Mouse (Mus musculus) CH12.LX (cell line): Measurements from ENCODE around the gene C2cd4b. TPM values are rescaled to one million over a fixed set of nuclear protein-coding genes. Genes with fewer than 3 reads are reported as not detected.

Experiments used
- DNase-seq: peaks from one replicate; pipeline ENCODE4 v3.0.0-alpha.2; 2013; ENCODE audit errors: extremely low read depth
- H3K27ac ChIP-seq: 2 replicates; pipeline ENCODE4 v1.5.1; 2012; ENCODE audit warnings: low read depth, mild to moderate bottlenecking, control low read depth, moderate library complexity; ENCODE audit not compliant: insufficient read depth
- H3K27me3 ChIP-seq: replicated peaks from 2 replicates; pipeline ENCODE3; 2012; ENCODE audit warnings: inconsistent platforms
- H3K36me3 ChIP-seq, 2 experiments: replicated peaks in 1 of 2; 2 replicates each; pipeline versions ENCODE3 to v1.6.1; 2012; ENCODE audit warnings: inconsistent platforms in 1 of 2, low read length in 1 of 2, mild to moderate bottlenecking in 1 of 2, mixed read lengths in 1 of 2, moderate library complexity in 1 of 2; ENCODE audit not compliant: control insufficient read depth in 1 of 2, insufficient read depth in 1 of 2
- H3K4me1 ChIP-seq, 2 experiments: 2 replicates each; pipeline ENCODE4 v1.6.1; 2012; ENCODE audit warnings: inconsistent platforms in 1 of 2, moderate library complexity in 1 of 2; ENCODE audit not compliant: insufficient read depth in 2 of 2, control insufficient read depth in 1 of 2
- H3K4me2 ChIP-seq: 2 replicates; pipeline ENCODE4 v1.6.1; 2012; ENCODE audit warnings: low read depth, mild to moderate bottlenecking, control low read depth; ENCODE audit not compliant: poor library complexity, insufficient read depth, severe bottlenecking
- H3K4me3 ChIP-seq, 3 experiments: fragments of 150-350 bp in 1 of 3; sonication (generic) in 1 of 3; replicated peaks in 1 of 3; 2 replicates each; pipeline versions ENCODE3 to v1.5.1; 2011 to 2012; ENCODE audit warnings: low read depth in 2 of 3, low read length in 2 of 3, mild to moderate bottlenecking in 2 of 3, moderate library complexity in 2 of 3, control low read depth in 1 of 3, improper control_type of control experiment in 1 of 3, inconsistent platforms in 1 of 3, mixed read lengths in 1 of 3; ENCODE audit not compliant: poor library complexity in 1 of 3
- H3K79me2 ChIP-seq: replicated peaks from 2 replicates; pipeline ENCODE4 v1.6.1; 2012; ENCODE audit warnings: mild to moderate bottlenecking, moderate library complexity; ENCODE audit not compliant: control insufficient read depth, poor library complexity, insufficient read depth, severe bottlenecking; ENCODE audit errors: extremely low read depth
- H3K9ac ChIP-seq: 2 replicates; pipeline ENCODE4 v1.6.1; 2012; ENCODE audit warnings: low read depth, mild to moderate bottlenecking, control low read depth, moderate library complexity; ENCODE audit not compliant: insufficient read depth
- H3K9me3 ChIP-seq: replicated peaks from 2 replicates; pipeline ENCODE3; 2012; ENCODE audit warnings: low read length, inconsistent platforms, mixed read lengths
- CHD1 ChIP-seq: IDR thresholded peaks from 2 replicates; pipeline ENCODE4 v1.6.1; 2012; ENCODE audit warnings: low read depth, low read length, improper control_type of control experiment, inconsistent platforms
- CTCF ChIP-seq, 2 experiments: IDR thresholded peaks in 1 of 2; conservative IDR thresholded peaks in 1 of 2; 2 replicates each; pipeline ENCODE4 v1.5.1; 2011 to 2012; ENCODE audit warnings: low read depth in 2 of 2, low read length in 2 of 2, improper control_type of control experiment in 1 of 2, inconsistent platforms in 1 of 2, mild to moderate bottlenecking in 1 of 2, moderate library complexity in 1 of 2
- EP300 ChIP-seq: IDR thresholded peaks from 2 replicates; pipeline ENCODE4 v1.6.1; 2011; ENCODE audit warnings: low read length, improper control_type of control experiment
- RCOR1 ChIP-seq: conservative IDR thresholded peaks from 2 replicates; pipeline ENCODE4 v1.6.1; 2012; ENCODE audit warnings: low read depth, mild to moderate bottlenecking, inconsistent platforms, low read length, improper control_type of control experiment
- ZMIZ1 ChIP-seq: IDR thresholded peaks from 2 replicates; pipeline ENCODE4 v1.6.1; 2012; ENCODE audit warnings: low read depth, mild to moderate bottlenecking, inconsistent platforms, low read length, improper control_type of control experiment
- dilution Hi-C: fragments of 300-500 bp; cut with MboI; formaldehyde crosslinking; loops from 2 replicates; pipeline ENCODE4 v1.14.3; 2020; ENCODE audit warnings: low sequenced_read_pairs; ENCODE audit not compliant: extremely low pct_unique_long_range_greater_than_20kb, extremely low pct_ligation_motif_present
- in situ Hi-C: fragments of 300-500 bp; cut with MboI; formaldehyde crosslinking; loops from 3 replicates; pipeline ENCODE4 v1.14.3; 2019; ENCODE audit warnings: low sequenced_read_pairs, low pct_ligation_motif_present, low pct_unique_long_range_greater_than_20kb, mixed read lengths
- polyA plus RNA-seq: library from polyadenylated mRNA; unstranded; fragments of >175 nt; gene quantifications from 2 replicates; pipeline ENCODE4 v1.2.1, GENCODE M21; 2012; ENCODE audit warnings: low read depth; ENCODE audit not compliant: insufficient read length
- total RNA-seq, 2 experiments: library from RNA; depleted of rRNA; stranded (reverse); fragments of 300-350 nt in 1 of 2; fragments of >200 nt in 1 of 2; gene quantifications; 2 replicates each; pipeline ENCODE4 v1.2.3; 2012 to 2014

The C2cd4b gene
- total and polyA plus RNA-seq, 3 experiments = not detected

DNA sequence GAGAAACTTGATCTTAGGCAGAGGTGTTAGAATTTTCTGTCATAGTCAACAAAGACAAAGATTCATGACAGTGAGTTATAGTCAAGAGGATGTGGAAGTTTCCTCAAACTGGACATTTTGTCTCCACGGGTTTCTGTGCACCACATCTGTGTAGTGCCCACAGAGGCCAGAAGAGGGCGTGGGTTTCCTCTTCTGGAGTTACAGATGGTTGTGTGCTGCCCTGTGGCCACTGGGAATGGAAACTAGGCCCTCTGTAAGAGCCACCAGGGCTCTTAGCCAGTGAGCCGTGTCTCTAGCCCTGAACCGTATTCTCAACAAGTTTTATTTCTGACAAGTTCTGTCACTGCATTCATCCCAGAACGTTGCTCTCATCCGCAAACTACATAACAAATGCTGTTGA is 51.3 kb downstream of the C2cd4b start:
- no peak overlapping the region for H3K4me2 ChIP-seq
- in situ Hi-C loops = loop anchor here (10.0 kb wide), 1 partner anchor 164 kb away; no protein-coding TSS in a partner anchor
- peaks cover 5 to 22% of the 10 kb centered on the region in 2 experiments for H3K4me1 ChIP-seq
- TF ChIP-seq EP300 = no peak
- no peak for TF ChIP-seq ZMIZ1
- TF ChIP-seq RCOR1 = no peak
- TF ChIP-seq CHD1 = no peak
- TF ChIP-seq CTCF (conservative IDR thresholded peaks at IDR 0.05 in 1 of 2, IDR thresholded peaks at IDR 0.05 in 1 of 2; ENCODE audit: low read depth in 2 of 2, low read length in 2 of 2) = peak in 1 of 2 experiments; percentile 36; a peak in 2 of 4 replicates
- TF ChIP-seq, all 38 proteins: peak for 1
- Histone ChIP-seq H3K79me2 (no peaks in the 10 kb centered on the region), H3K36me3 (no peaks in the 10 kb centered on the region), H3K9ac (no peak overlapping the region), H3K27ac (no peak overlapping the region), H3K27me3 (no peaks in the 10 kb centered on the region), H3K4me3 (no peak overlapping the region), H3K9me3 (no peaks in the 10 kb centered on the region)
- dilution Hi-C loops = no loop called here
- DNase-seq = no peak

Other genes starting within 250 kb of the C2cd4b start
- gene Tln2, start 199.7 kb upstream of the C2cd4b start, total RNA-seq (2012; rRNA removed) = 4.4 TPM in 2 replicates
- gene Tln2, start 199.7 kb upstream of the C2cd4b start, total RNA-seq (2014; rRNA removed) = 2.2 and 2.6 TPM in 2 replicates
- gene Tln2, start 199.7 kb upstream of the C2cd4b start, polyA plus RNA-seq = 3.3 and 4.4 TPM in 2 replicates
- not detected in 2 replicates for gene C2cd4a, start 72.9 kb downstream of the C2cd4b start, total RNA-seq (2012; rRNA removed)
- gene C2cd4a, start 72.9 kb downstream of the C2cd4b start, total RNA-seq (2014; rRNA removed) = 0.16 TPM in 1 of 2 replicates, not detected in the other
- not detected in 2 replicates for gene C2cd4a, start 72.9 kb downstream of the C2cd4b start, polyA plus RNA-seq
- 17.3 and 18.4 TPM in 2 replicates for gene Vps13c, start 81.0 kb downstream of the C2cd4b start, total RNA-seq (2012; rRNA removed)
- gene Vps13c, start 81.0 kb downstream of the C2cd4b start, total RNA-seq (2014; rRNA removed) = 9.7 and 10.8 TPM in 2 replicates
- gene Vps13c, start 81.0 kb downstream of the C2cd4b start, polyA plus RNA-seq = 21.7 and 25.7 TPM in 2 replicates